Mouse (Mus musculus): ENCODE measurements at regions not wholly inside any gene's neighbourhood (a gene's known extent, or its start where the extent isn't known, plus 50 kb on each side); places are given as distances from the start of the nearest gene placed in this dataset.

DNA sequence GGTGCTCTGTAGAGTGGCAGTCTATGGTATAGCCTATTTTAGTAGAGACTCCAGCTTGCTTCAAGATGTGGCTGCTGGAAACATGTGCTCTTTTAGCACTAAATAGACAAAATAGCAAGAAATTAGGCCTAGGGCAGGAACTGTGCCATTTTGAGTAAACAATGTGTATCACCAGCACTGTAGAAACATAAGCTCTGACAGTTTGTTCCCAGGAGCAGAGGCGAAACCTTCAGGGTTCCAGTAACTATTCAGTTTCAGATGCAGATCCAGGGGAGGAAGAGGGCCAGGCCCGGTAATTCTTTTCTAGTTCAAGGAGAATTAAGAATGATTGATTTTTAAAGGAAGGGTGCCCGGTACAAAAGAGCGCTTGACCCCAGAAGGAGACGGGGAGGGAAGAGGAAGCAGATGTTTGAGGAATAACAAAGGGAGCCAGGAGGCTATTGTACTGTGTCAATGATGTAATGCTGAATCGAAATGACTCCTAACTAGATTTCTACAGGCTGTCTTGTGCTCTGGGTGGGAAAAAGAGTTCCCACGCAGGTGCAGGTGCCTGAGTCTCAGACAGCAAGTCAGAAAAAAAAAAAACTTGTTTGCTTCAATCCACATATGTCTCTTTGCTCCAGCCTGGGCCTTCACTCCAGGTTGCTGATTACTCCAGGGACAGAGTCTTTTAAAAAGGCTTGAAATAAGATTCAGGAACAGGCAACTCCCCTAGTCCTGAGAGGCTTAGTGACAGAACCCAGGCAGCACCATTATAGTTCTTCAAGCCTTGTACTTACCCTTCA lies 57.4 kb upstream of the Tex13c2 start:
- Histone ChIP-seq H3K36me3 (ENCODE audit: control insufficient read depth, insufficient read depth, low read length) (no peaks in the 10 kb centered on the region), H3K4me3 (ENCODE audit: control insufficient read depth, low read depth, low read length) (no peak overlapping the region), H3K4me1 (ENCODE audit: control insufficient read depth, insufficient read depth, low read length) (no peaks in the 10 kb centered on the region), H3K27me3 (ENCODE audit: control insufficient read depth, insufficient read depth, low read length) (no peaks in the 10 kb centered on the region), H3K27ac (ENCODE audit: control insufficient read depth, insufficient read depth, low read depth, low read length) (no peak overlapping the region)
- TF ChIP-seq POLR2A (IDR thresholded peaks at IDR 0.05; ENCODE audit: control insufficient read depth, low read depth, low read length) (no peak), CTCF (IDR thresholded peaks at IDR 0.05; ENCODE audit: control insufficient read depth, insufficient read depth, insufficient replicate concordance, low read depth, low read length) (no peak)

Data from testis, adult 2 months (tissue).